Mouse (Mus musculus) liver, embryonic 14.5 days (tissue): ENCODE measurements around the gene Rnf19b.
A peak's percentile ranks its signal among the peaks of the same experiment; 100 is the strongest.

Experiments used
- CTCF ChIP-seq: IDR thresholded peaks from 2 replicates; pipeline ENCODE4 v1.5.1; 2016; ENCODE audit warnings: antibody characterized with exemption, low read depth, control low read depth
- EP300 ChIP-seq: IDR thresholded peaks from 2 replicates; pipeline ENCODE4 v1.6.1; 2016; ENCODE audit warnings: antibody characterized with exemption, low read depth

GRCm38 (mm10) chr4:129032963-129033951 lies 24.8 kb upstream of the Rnf19b start:
- TF ChIP-seq EP300 (no peak), CTCF (0 out of 2 replicates have a peak, but pooled peaks have one; percentile 18)
